Mouse (Mus musculus) stomach, embryonic 16.5 days (tissue): Measurements from ENCODE around the gene Ankmy1. TPM values are rescaled to one million over a fixed set of nuclear protein-coding genes. Genes with fewer than 3 reads are reported as not detected.

ENCODE experiments used
- ATAC-seq: fragments of 200-750 bp; cut with Nextera tagmentation; 2 replicates; pipeline ENCODE4 v1.8.0; 2017; ENCODE audit warnings: moderate number of reproducible peaks, moderate TSS enrichment; ENCODE audit not compliant: insufficient read depth, low FRiP score
- H3K27ac ChIP-seq: fragments of 300-500 bp; sonication (generic); 2 replicates; pipeline ENCODE4 v1.5.1; 2014; ENCODE audit warnings: low read length
- H3K27me3 ChIP-seq: fragments of 300-500 bp; sonication (generic); 2 replicates; pipeline ENCODE4 v1.6.1; 2014; ENCODE audit warnings: low read length, control low read depth, mixed read lengths; ENCODE audit not compliant: control insufficient read depth, insufficient read depth
- H3K36me3 ChIP-seq: fragments of 300-500 bp; sonication (generic); 2 replicates; pipeline ENCODE4 v1.6.1; 2014; ENCODE audit warnings: low read length; ENCODE audit not compliant: control insufficient read depth, insufficient read depth
- H3K4me1 ChIP-seq: fragments of 300-500 bp; sonication (generic); 2 replicates; pipeline ENCODE4 v1.6.1; 2014; ENCODE audit warnings: low read length, control low read depth, mixed read lengths; ENCODE audit not compliant: control insufficient read depth, insufficient read depth
- H3K4me2 ChIP-seq: fragments of 300-500 bp; sonication (generic); 2 replicates; pipeline ENCODE4 v1.6.1; 2014; ENCODE audit warnings: low read depth, low read length, mixed read lengths
- H3K4me3 ChIP-seq: fragments of 300-500 bp; sonication (generic); replicated peaks from 2 replicates; pipeline ENCODE4 v1.5.1; 2014; ENCODE audit warnings: mild to moderate bottlenecking, low read length
- H3K9ac ChIP-seq: fragments of 300-500 bp; sonication (generic); 2 replicates; pipeline ENCODE4 v1.6.1; 2014; ENCODE audit warnings: low read length
- H3K9me3 ChIP-seq: fragments of 300-500 bp; sonication (generic); replicated peaks from 2 replicates; pipeline ENCODE4 v1.6.1; 2016; ENCODE audit warnings: low read length, control low read depth; ENCODE audit not compliant: control insufficient read depth
- WGBS: fragments of 180-500 bp; shearing (Covaris S2); extraction: QIAGEN DNeasy Blood & Tissue Kit; methylation state at CpG from one replicate; pipeline ENCODE4 v1.1.7; 2014; 5-methylcytosine and 5-hydroxymethylcytosine counted together
- polyA plus RNA-seq: library from polyadenylated mRNA; unstranded; fragments of >200 nt; fragmentation: Nextera tagmentation; extraction: Ambion mirVana; gene quantifications from 2 replicates; pipeline ENCODE4 v1.2.1, GENCODE M21; 2015

Ankmy1 gene
- 0.23 and 0.42 TPM in 2 replicates for polyA plus RNA-seq

- Histone ChIP-seq H3K36me3 (no peaks in the 10 kb centered on the region), H3K4me1 (peaks cover 14% of the 10 kb centered on the region), H3K9ac (0 out of 2 replicates have a peak within 1 kb of the TSS, but pooled peaks have one; percentile 8), H3K9me3 (no peaks in the 10 kb centered on the region), H3K27me3 (no peaks in the 10 kb centered on the region; the same call in 1 of the 2 replicates), H3K4me2 (peak within 1 kb of the TSS; percentile 56), H3K4me3 (peak within 1 kb of the TSS; percentile 30), H3K27ac (no peak within 1 kb of the TSS)
- ATAC-seq = peak; percentile 56; the same call in 1 of the 2 replicates
- 1% methylated on average over 15 of the region's 15 CpGs for WGBS
Observed at GRCm38 (mm10) chr1:92902786-92903185, at the start of gene Ankmy1. Gene Ankmy1, minus strand, starts transcription at chr1:92902906.

GRCm38 (mm10) chr1:92950607-92951006 lies 47.9 kb upstream of the Ankmy1 start, which contains the start of gene Gpr35:
Gene Gpr35, plus strand, starts transcription at chr1:92950865.
- Histone ChIP-seq H3K36me3 (peaks cover 3% of the 10 kb centered on the region; the same call in 1 of the 2 replicates), H3K4me3 (peak within 1 kb of the TSS; percentile 41), H3K4me1 (no peaks in the 10 kb centered on the region), H3K27me3 (no peaks in the 10 kb centered on the region), H3K9me3 (no peaks in the 10 kb centered on the region), H3K9ac (peak within 1 kb of the TSS; percentile 68), H3K4me2 (peak within 1 kb of the TSS; percentile 41), H3K27ac (peak within 1 kb of the TSS; percentile 90)
- 49% methylated on average over 5 of the region's 5 CpGs for WGBS
- peak; percentile 86 for ATAC-seq

- ATAC-seq = no peak
- H3K4me2 ChIP-seq = peak overlapping the region; percentile 41
- 53% methylated on average over 6 of the region's 6 CpGs for WGBS
- H3K9ac ChIP-seq = peak overlapping the region; percentile 4; the same call in 1 of the 2 replicates
- H3K27me3 ChIP-seq = no peaks in the 10 kb centered on the region
- H3K27ac ChIP-seq = peak overlapping the region; percentile 90; the same call in 1 of the 2 replicates
- no peaks in the 10 kb centered on the region for H3K4me1 ChIP-seq
- peak overlapping the region; percentile 41 for H3K4me3 ChIP-seq
- H3K9me3 ChIP-seq = no peaks in the 10 kb centered on the region
- peaks cover 8% of the 10 kb centered on the region; the same call in 1 of the 2 replicates for H3K36me3 ChIP-seq
Observed at GRCm38 (mm10) chr1:92949426-92949825, 46.7 kb upstream of the Ankmy1 start.

GRCm38 (mm10) chr1:92947966-92948365 lies 45.3 kb upstream of the Ankmy1 start:
- Histone ChIP-seq H3K27me3 (no peaks in the 10 kb centered on the region), H3K9ac (no peak overlapping the region), H3K4me1 (no peaks in the 10 kb centered on the region), H3K4me2 (no peak overlapping the region), H3K36me3 (peaks cover 8% of the 10 kb centered on the region; the same call in 1 of the 2 replicates), H3K9me3 (no peaks in the 10 kb centered on the region), H3K27ac (no peak overlapping the region), H3K4me3 (no peak overlapping the region)
- no peak for ATAC-seq
- WGBS = 95% methylated on average over 3 of the region's 3 CpGs

GRCm38 (mm10) chr1:92943219-92943989 lies 40.7 kb upstream of the Ankmy1 start:
- Histone ChIP-seq H3K4me1 (no peaks in the 10 kb centered on the region), H3K9me3 (no peaks in the 10 kb centered on the region), H3K36me3 (peaks cover 19% of the 10 kb centered on the region), H3K27ac (no peak overlapping the region), H3K4me3 (no peak overlapping the region), H3K4me2 (no peak overlapping the region), H3K27me3 (no peaks in the 10 kb centered on the region), H3K9ac (no peak overlapping the region)
- WGBS = 91% methylated on average over 19 of the region's 19 CpGs
- no peak for ATAC-seq

GRCm38 (mm10) chr1:92939746-92940145 lies 37.0 kb upstream of the Ankmy1 start:
- H3K27me3 ChIP-seq = no peaks in the 10 kb centered on the region
- H3K36me3 ChIP-seq = peaks cover 16% of the 10 kb centered on the region
- H3K4me2 ChIP-seq = no peak overlapping the region
- peaks cover 13% of the 10 kb centered on the region for H3K4me1 ChIP-seq
- no peak overlapping the region for H3K9ac ChIP-seq
- no peak for ATAC-seq
- no peaks in the 10 kb centered on the region for H3K9me3 ChIP-seq
- no peak overlapping the region for H3K27ac ChIP-seq
- no peak overlapping the region for H3K4me3 ChIP-seq
- 92% methylated on average over 4 of the region's 4 CpGs for WGBS

- Histone ChIP-seq H3K4me3 (no peak overlapping the region), H3K27ac (peak overlapping the region; percentile 62; the same call in 1 of the 2 replicates), H3K36me3 (peaks cover 14% of the 10 kb centered on the region; the same call in 1 of the 2 replicates), H3K9ac (no peak overlapping the region), H3K4me2 (no peak overlapping the region), H3K9me3 (no peaks in the 10 kb centered on the region), H3K4me1 (peaks cover 13% of the 10 kb centered on the region), H3K27me3 (no peaks in the 10 kb centered on the region)
- 0 out of 2 replicates have a peak, but pooled peaks have one; percentile 6 for ATAC-seq
- WGBS = 74% methylated on average over 3 of the region's 3 CpGs
Observed at GRCm38 (mm10) chr1:92937797-92938196, 35.1 kb upstream of the Ankmy1 start.

- Histone ChIP-seq H3K4me1 (peaks cover 13% of the 10 kb centered on the region), H3K4me3 (no peak overlapping the region), H3K4me2 (peak overlapping the region; percentile 95; the same call in 1 of the 2 replicates), H3K36me3 (peaks cover 13% of the 10 kb centered on the region; the same call in 1 of the 2 replicates), H3K27me3 (no peaks in the 10 kb centered on the region), H3K27ac (no peak overlapping the region), H3K9me3 (no peaks in the 10 kb centered on the region), H3K9ac (peak overlapping the region; percentile 23; the same call in 1 of the 2 replicates)
- WGBS = 62% methylated on average over 3 of the region's 3 CpGs
- no peak for ATAC-seq
Observed at GRCm38 (mm10) chr1:92936467-92936866, 33.8 kb upstream of the Ankmy1 start.

GRCm38 (mm10) chr1:92935977-92936376 lies 33.3 kb upstream of the Ankmy1 start:
- Histone ChIP-seq H3K27ac (no peak overlapping the region), H3K4me1 (peaks cover 13% of the 10 kb centered on the region), H3K27me3 (no peaks in the 10 kb centered on the region), H3K9me3 (no peaks in the 10 kb centered on the region), H3K4me3 (peak overlapping the region; percentile 85), H3K9ac (0 out of 2 replicates have a peak overlapping the region, but pooled peaks have one; percentile 43), H3K36me3 (peaks cover 11% of the 10 kb centered on the region; the same call in 1 of the 2 replicates), H3K4me2 (peak overlapping the region; percentile 95)
- no peak for ATAC-seq
- 43% methylated on average over 2 of the region's 2 CpGs for WGBS
